Mouse (Mus musculus) CD4-positive, CD25-positive, alpha-beta regulatory T cell, adult 2 months (primary cell): ENCODE data around the gene Gm49354.
"Not testable (repeated sequence)": the region's sequence is repeated elsewhere in the genome, so short reads cannot be mapped to it uniquely, and the experiment has no call there.

Source experiments
- DNase-seq: peaks from one replicate; pipeline ENCODE4 v3.0.0-alpha.2; 2012; ENCODE audit warnings: low read depth, low spot score

The Gm49354 gene

GRCm38 (mm10) chr13:59768531-59768930 is 13.5 kb downstream of the Gm49354 start:
- peak; percentile 11 for DNase-seq

- no peak for DNase-seq
Observed at GRCm38 (mm10) chr13:59766786-59767515, 15.1 kb downstream of the Gm49354 start.

GRCm38 (mm10) chr13:59762791-59763190 is 19.3 kb downstream of the Gm49354 start:
- DNase-seq: no peak

- no peak for DNase-seq
Observed at GRCm38 (mm10) chr13:59756906-59757305, 25.1 kb downstream of the Gm49354 start.

GRCm38 (mm10) chr13:59750310-59750709 is 31.7 kb downstream of the Gm49354 start:
- no peak for DNase-seq

GRCm38 (mm10) chr13:59746711-59747110 is 35.3 kb downstream of the Gm49354 start, which contains the start of gene 1700014D04Rik:
1700014D04Rik (minus strand) TSS chr13:59746752.
- DNase-seq: no peak

- no peak for DNase-seq
Observed at GRCm38 (mm10) chr13:59746164-59746563, 35.9 kb downstream of the Gm49354 start.

GRCm38 (mm10) chr13:59745462-59745861 is 36.6 kb downstream of the Gm49354 start:
- no peak for DNase-seq

- DNase-seq: peak; percentile 42
Observed at GRCm38 (mm10) chr13:59741697-59742096, 40.3 kb downstream of the Gm49354 start.

GRCm38 (mm10) chr13:59741096-59741495 is 40.9 kb downstream of the Gm49354 start:
- DNase-seq: no peak

GRCm38 (mm10) chr13:59739397-59739796 is 42.6 kb downstream of the Gm49354 start:
- DNase-seq: no peak

GRCm38 (mm10) chr13:59738455-59738854 is 43.6 kb downstream of the Gm49354 start:
- no peak for DNase-seq

- peak; percentile 17 for DNase-seq
Observed at GRCm38 (mm10) chr13:59735190-59735589, 46.9 kb downstream of the Gm49354 start.

- not testable (repeated sequence) for DNase-seq
Observed at GRCm38 (mm10) chr13:59734347-59734746, 47.7 kb downstream of the Gm49354 start.

GRCm38 (mm10) chr13:59733936-59734335 is 48.1 kb downstream of the Gm49354 start:
- no peak for DNase-seq

- no peak for DNase-seq
Observed at GRCm38 (mm10) chr13:59731652-59732051, 50.4 kb downstream of the Gm49354 start, which contains the start of gene Spata31d1d. Spata31d1d (minus strand) TSS chr13:59731752.

GRCm38 (mm10) chr13:59728378-59729093 is 53.5 kb downstream of the Gm49354 start:
- DNase-seq: peak; percentile 89

GRCm38 (mm10) chr13:59726139-59726867 is 55.7 kb downstream of the Gm49354 start:
- DNase-seq: no peak

GRCm38 (mm10) chr13:59722089-59722488 is 60.0 kb downstream of the Gm49354 start:
- DNase-seq: not testable (repeated sequence)

GRCm38 (mm10) chr13:59719475-59719874 is 62.6 kb downstream of the Gm49354 start:
- no peak for DNase-seq

- DNase-seq: peak; percentile 40
Observed at GRCm38 (mm10) chr13:59718857-59719440, 63.1 kb downstream of the Gm49354 start.

GRCm38 (mm10) chr13:59713710-59714109 is 68.3 kb downstream of the Gm49354 start:
- peak; percentile 73 for DNase-seq
